Mouse (Mus musculus) limb, embryonic 14.5 days (tissue): Measurements from ENCODE around the gene Esp1. TPM values are rescaled to one million over a fixed set of nuclear protein-coding genes. Genes with fewer than 3 reads are reported as not detected.

Source experiments
- ATAC-seq: fragments of 200-750 bp; cut with Nextera tagmentation; 2 replicates; pipeline ENCODE4 v1.8.0; 2017; ENCODE audit warnings: low read depth, moderate number of reproducible peaks, moderate TSS enrichment; ENCODE audit not compliant: low FRiP score
- DNase-seq: peaks from one replicate; pipeline ENCODE4 v3.0.0-alpha.2; 2015; ENCODE audit warnings: low spot score
- H3K27ac ChIP-seq: fragments of 300-500 bp; sonication (generic); replicated peaks from 2 replicates; pipeline ENCODE4 v1.5.1; 2014; ENCODE audit warnings: low read depth, mild to moderate bottlenecking, low read length, moderate library complexity, mixed read lengths
- H3K27me3 ChIP-seq: fragments of 300-500 bp; sonication (generic); 2 replicates; pipeline ENCODE4 v1.6.1; 2014; ENCODE audit warnings: low read length, mixed read lengths; ENCODE audit not compliant: control insufficient read depth, insufficient read depth
- H3K36me3 ChIP-seq: fragments of 300-500 bp; sonication (generic); 2 replicates; pipeline ENCODE4 v1.6.1; 2014; ENCODE audit warnings: mild to moderate bottlenecking, low read length, moderate library complexity, mixed read lengths; ENCODE audit not compliant: control insufficient read depth, insufficient read depth
- H3K4me1 ChIP-seq: fragments of 300-500 bp; sonication (generic); 2 replicates; pipeline ENCODE4 v1.6.1; 2014; ENCODE audit warnings: antibody characterized with exemption, low read length, mixed read lengths; ENCODE audit not compliant: control insufficient read depth, insufficient read depth
- H3K4me2 ChIP-seq: fragments of 300-500 bp; sonication (generic); replicated peaks from 2 replicates; pipeline ENCODE4 v1.6.1; 2014; ENCODE audit warnings: low read depth, mild to moderate bottlenecking, low read length, moderate library complexity; ENCODE audit not compliant: severe bottlenecking
- H3K4me3 ChIP-seq: fragments of 300-500 bp; sonication (generic); replicated peaks from 2 replicates; pipeline ENCODE4 v1.5.1; 2014; ENCODE audit warnings: low read length
- H3K9ac ChIP-seq: fragments of 300-500 bp; sonication (generic); 2 replicates; pipeline ENCODE4 v1.6.1; 2014; ENCODE audit warnings: mild to moderate bottlenecking, low read depth, low read length, moderate library complexity; ENCODE audit not compliant: severe bottlenecking
- H3K9me3 ChIP-seq: fragments of 300-500 bp; sonication (generic); 2 replicates; pipeline ENCODE4 v1.6.1; 2016; ENCODE audit warnings: low read length; ENCODE audit not compliant: control insufficient read depth
- POLR2A ChIP-seq: fragments of 200-500 bp; IDR thresholded peaks from 2 replicates; pipeline ENCODE4 v1.8.0; 2012; ENCODE audit warnings: inconsistent platforms, mild to moderate bottlenecking, moderate library complexity, borderline replicate concordance; ENCODE audit not compliant: insufficient read depth, insufficient read length; ENCODE audit errors: extremely low read depth
- WGBS: fragments of 180-500 bp; shearing (Covaris S2); extraction: QIAGEN DNeasy Blood & Tissue Kit; methylation state at CpG from one replicate; pipeline ENCODE4 v1.1.7; 2014; 5-methylcytosine and 5-hydroxymethylcytosine counted together
- polyA plus RNA-seq, 2 experiments: library from polyadenylated mRNA; depleted of rRNA in 1 of 2; stranded (reverse) in 1 of 2; unstranded in 1 of 2; fragments of >200 nt; fragmentation: Nextera tagmentation in 1 of 2; extraction: Ambion mirVana in 1 of 2; gene quantifications; 2 replicates each; pipeline versions ENCODE4 v1.2.1 to v1.2.3; 2012 to 2014

Esp1 gene
- polyA plus RNA-seq, 2 experiments, result not detected

DNA sequence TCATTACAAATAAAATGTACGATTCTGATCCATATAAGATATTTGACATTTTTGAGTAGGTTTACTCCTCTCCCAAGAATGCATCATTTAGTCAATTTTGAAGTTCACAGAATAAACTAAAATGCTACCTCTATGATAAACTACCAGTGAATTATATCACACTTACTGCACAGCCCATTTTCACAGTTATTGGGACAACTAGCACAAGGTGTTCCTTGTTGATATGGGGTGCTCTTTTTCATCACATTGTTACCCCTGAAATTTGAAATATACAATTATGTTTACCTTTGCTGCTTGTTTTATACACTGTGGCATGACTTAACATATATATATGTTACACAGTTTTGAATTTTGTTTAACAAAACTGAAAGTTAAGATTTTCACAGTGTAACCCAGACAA is 40.2 kb downstream of the Esp1 start:
- no peaks in the 10 kb centered on the region for H3K9me3 ChIP-seq
- no peaks in the 10 kb centered on the region for H3K36me3 ChIP-seq
- no peaks in the 10 kb centered on the region for H3K4me1 ChIP-seq
- no peak overlapping the region for H3K9ac ChIP-seq
- no peak overlapping the region for H3K4me3 ChIP-seq
- H3K27ac ChIP-seq, result no peak overlapping the region
- no peak for DNase-seq
- no peak for ATAC-seq
- 79% methylated on average over 1 of the region's 1 CpGs for WGBS
- no peaks in the 10 kb centered on the region for H3K27me3 ChIP-seq
- H3K4me2 ChIP-seq, result no peak overlapping the region
- TF ChIP-seq POLR2A, result no peak

Other genes starting within 250 kb of the Esp1 start
- gene Esp8, start 207.1 kb upstream of the Esp1 start, polyA plus RNA-seq (2012; rRNA removed), result not detected in 2 replicates
- gene Esp8, start 207.1 kb upstream of the Esp1 start, polyA plus RNA-seq (2014; fragmentation: Nextera tagmentation; extraction: Ambion mirVana), result not detected in 2 replicates
- not detected in 2 replicates for gene Esp6, start 165.6 kb upstream of the Esp1 start, polyA plus RNA-seq (2012; rRNA removed)
- not detected in 2 replicates for gene Esp6, start 165.6 kb upstream of the Esp1 start, polyA plus RNA-seq (2014; fragmentation: Nextera tagmentation; extraction: Ambion mirVana)
- not detected in 2 replicates for gene Esp4, start 128.5 kb upstream of the Esp1 start, polyA plus RNA-seq (2012; rRNA removed)
- not detected in 2 replicates for gene Esp4, start 128.5 kb upstream of the Esp1 start, polyA plus RNA-seq (2014; fragmentation: Nextera tagmentation; extraction: Ambion mirVana)
- not detected in 2 replicates for gene Esp3, start 95.0 kb upstream of the Esp1 start, polyA plus RNA-seq (2012; rRNA removed)
- gene Esp3, start 95.0 kb upstream of the Esp1 start, polyA plus RNA-seq (2014; fragmentation: Nextera tagmentation; extraction: Ambion mirVana), result not detected in 2 replicates
- gene Crisp2, start 79.9 kb downstream of the Esp1 start, polyA plus RNA-seq (2012; rRNA removed), result 0.04 TPM in 1 of 2 replicates, not detected in the other
- not detected in 2 replicates for gene Crisp2, start 79.9 kb downstream of the Esp1 start, polyA plus RNA-seq (2014; fragmentation: Nextera tagmentation; extraction: Ambion mirVana)
- gene Rhag, start 84.0 kb downstream of the Esp1 start, polyA plus RNA-seq (2012; rRNA removed), result 0.28 and 0.31 TPM in 2 replicates
- 0.46 and 0.48 TPM in 2 replicates for gene Rhag, start 84.0 kb downstream of the Esp1 start, polyA plus RNA-seq (2014; fragmentation: Nextera tagmentation; extraction: Ambion mirVana)
- gene 9130008F23Rik, start 153.4 kb downstream of the Esp1 start, polyA plus RNA-seq (2012; rRNA removed), result 2.7 and 3.0 TPM in 2 replicates
- 1.8 and 1.9 TPM in 2 replicates for gene 9130008F23Rik, start 153.4 kb downstream of the Esp1 start, polyA plus RNA-seq (2014; fragmentation: Nextera tagmentation; extraction: Ambion mirVana)
- gene Glyatl3, start 187.2 kb downstream of the Esp1 start, polyA plus RNA-seq (2012; rRNA removed), result 0.20 TPM in 2 replicates
- 0.21 TPM in 1 of 2 replicates, not detected in the other for gene Glyatl3, start 187.2 kb downstream of the Esp1 start, polyA plus RNA-seq (2014; fragmentation: Nextera tagmentation; extraction: Ambion mirVana)
- 17.0 and 18.2 TPM in 2 replicates for gene Mut, start 207.6 kb downstream of the Esp1 start, polyA plus RNA-seq (2012; rRNA removed)
- gene Mut, start 207.6 kb downstream of the Esp1 start, polyA plus RNA-seq (2014; fragmentation: Nextera tagmentation; extraction: Ambion mirVana), result 31.6 and 38.5 TPM in 2 replicates
- gene Cenpq, start 207.9 kb downstream of the Esp1 start, polyA plus RNA-seq (2012; rRNA removed), result 12.4 and 17.3 TPM in 2 replicates
- 22.6 and 23.2 TPM in 2 replicates for gene Cenpq, start 207.9 kb downstream of the Esp1 start, polyA plus RNA-seq (2014; fragmentation: Nextera tagmentation; extraction: Ambion mirVana)